Mouse (Mus musculus) MEL (cell line): ENCODE measurements around the gene Camk1d. TPM values are rescaled to one million over a fixed set of nuclear protein-coding genes. Genes with fewer than 3 reads are reported as not detected.
"Not testable (repeated sequence)": the region's sequence is repeated elsewhere in the genome, so short reads cannot be mapped to it uniquely, and the experiment has no call there.

Source experiments
- DNase-seq: peaks from one replicate; pipeline ENCODE4 v3.0.0; 2011; ENCODE audit warnings: low read depth, low spot score
- H3K27ac ChIP-seq: 2 replicates; pipeline ENCODE4 v1.5.1; 2012; ENCODE audit warnings: low read depth, mild to moderate bottlenecking, control low read depth, low read length, moderate library complexity; ENCODE audit not compliant: control insufficient read depth
- H3K27me3 ChIP-seq, 2 experiments: fragments of 150-350 bp in 1 of 2; sonication (generic) in 1 of 2; 2 replicates each; pipeline ENCODE4 v1.6.1; 2012; ENCODE audit warnings: low read length in 2 of 2, mild to moderate bottlenecking in 2 of 2, improper control_type of control experiment in 1 of 2, moderate library complexity in 1 of 2; ENCODE audit not compliant: insufficient read depth in 2 of 2, control insufficient read depth in 1 of 2
- H3K36me3 ChIP-seq, 2 experiments: 2 replicates each; pipeline ENCODE4 v1.6.1; 2012 to 2014; ENCODE audit warnings: low read length in 2 of 2, improper control_type of control experiment in 1 of 2, inconsistent platforms in 1 of 2, mild to moderate bottlenecking in 1 of 2; ENCODE audit not compliant: insufficient read depth in 2 of 2, control insufficient read depth in 1 of 2
- H3K4me1 ChIP-seq, 2 experiments: fragments of 150-350 bp in 1 of 2; sonication (generic) in 1 of 2; 2 replicates each; pipeline ENCODE4 v1.6.1; 2012; ENCODE audit warnings: low read length in 2 of 2, improper control_type of control experiment in 1 of 2, mild to moderate bottlenecking in 1 of 2; ENCODE audit not compliant: insufficient read depth in 2 of 2, control insufficient read depth in 1 of 2
- H3K4me3 ChIP-seq, 2 experiments: fragments of 150-350 bp in 1 of 2; sonication (generic) in 1 of 2; 2 replicates each; pipeline ENCODE4 v1.5.1; 2012; ENCODE audit warnings: low read depth in 2 of 2, low read length in 2 of 2, mild to moderate bottlenecking in 2 of 2, moderate library complexity in 2 of 2, control low read depth in 1 of 2, improper control_type of control experiment in 1 of 2; ENCODE audit not compliant: control insufficient read depth in 1 of 2, insufficient read depth in 1 of 2
- H3K79me2 ChIP-seq: 2 replicates; pipeline ENCODE4 v1.6.1; 2012; ENCODE audit warnings: mild to moderate bottlenecking, low read length, moderate library complexity; ENCODE audit not compliant: control insufficient read depth, poor library complexity, insufficient read depth
- H3K9ac ChIP-seq: 2 replicates; pipeline ENCODE4 v1.6.1; 2012; ENCODE audit warnings: low read depth, mild to moderate bottlenecking, control low read depth, low read length, moderate library complexity; ENCODE audit not compliant: control insufficient read depth, poor library complexity, severe bottlenecking
- H3K9me3 ChIP-seq: fragments of 150-350 bp; sonication (generic); replicated peaks from 2 replicates; pipeline ENCODE4 v1.6.1; 2012; ENCODE audit warnings: mild to moderate bottlenecking, low read length, improper control_type of control experiment, moderate library complexity; ENCODE audit not compliant: insufficient read depth
- BHLHE40 ChIP-seq: IDR thresholded peaks from 2 replicates; pipeline ENCODE4 v1.6.1; 2012; ENCODE audit warnings: low read depth, mild to moderate bottlenecking, inconsistent platforms, low read length, improper control_type of control experiment, borderline replicate concordance
- CHD1 ChIP-seq: IDR thresholded peaks from 2 replicates; pipeline ENCODE4 v1.6.1; 2012; ENCODE audit warnings: low read depth, mild to moderate bottlenecking, inconsistent platforms, low read length, improper control_type of control experiment
- CTCF ChIP-seq, 3 experiments: IDR thresholded peaks in 2 of 3; conservative IDR thresholded peaks in 1 of 3; 2 replicates each; pipeline ENCODE4 v1.5.1; 2011 to 2012; ENCODE audit warnings: low read length in 3 of 3, low read depth in 2 of 3, mild to moderate bottlenecking in 2 of 3, improper control_type of control experiment in 1 of 3, inconsistent platforms in 1 of 3, mixed read lengths in 1 of 3, moderate library complexity in 1 of 3; ENCODE audit not compliant: control insufficient read depth in 1 of 3, insufficient read depth in 1 of 3, poor library complexity in 1 of 3, severe bottlenecking in 1 of 3
- E2F4 ChIP-seq: IDR thresholded peaks from 2 replicates; pipeline ENCODE4 v1.6.1; 2011; ENCODE audit warnings: low read depth, low read length, improper control_type of control experiment, borderline replicate concordance
- ELF1 ChIP-seq: IDR thresholded peaks from 2 replicates; pipeline ENCODE4 v1.6.1; 2014; ENCODE audit warnings: low read depth, mild to moderate bottlenecking, inconsistent platforms, low read length, improper control_type of control experiment, moderate library complexity
- EP300 ChIP-seq, 2 experiments: IDR thresholded peaks; 2 replicates each; pipeline ENCODE4 v1.6.1; 2011; ENCODE audit warnings: improper control_type of control experiment in 2 of 2, low read length in 2 of 2, low read depth in 1 of 2, mild to moderate bottlenecking in 1 of 2
- ETS1 ChIP-seq: IDR thresholded peaks from 2 replicates; pipeline ENCODE4 v1.6.1; 2012; ENCODE audit warnings: low read depth, mild to moderate bottlenecking, inconsistent platforms, low read length, improper control_type of control experiment, moderate library complexity
- GABPA ChIP-seq: IDR thresholded peaks from 2 replicates; pipeline ENCODE4 v1.6.1; 2012; ENCODE audit warnings: low read depth, mild to moderate bottlenecking, inconsistent platforms, low read length, improper control_type of control experiment, moderate library complexity
- HCFC1 ChIP-seq: IDR thresholded peaks from 2 replicates; pipeline ENCODE4 v1.6.1; 2012; ENCODE audit warnings: low read depth, mild to moderate bottlenecking, inconsistent platforms, low read length, improper control_type of control experiment, moderate library complexity
- MAX ChIP-seq: IDR thresholded peaks from 2 replicates; pipeline ENCODE4 v1.6.1; 2011; ENCODE audit warnings: low read length, improper control_type of control experiment
- MAZ ChIP-seq: IDR thresholded peaks from 2 replicates; pipeline ENCODE4 v1.6.1; 2012; ENCODE audit warnings: low read depth, mild to moderate bottlenecking, inconsistent platforms, low read length, improper control_type of control experiment
- MEF2A ChIP-seq: IDR thresholded peaks from 2 replicates; pipeline ENCODE4 v1.6.1; 2014; ENCODE audit warnings: low read depth, mild to moderate bottlenecking, inconsistent platforms, low read length, improper control_type of control experiment; ENCODE audit not compliant: poor library complexity, insufficient replicate concordance, severe bottlenecking; ENCODE audit errors: extremely low read depth
- NRF1 ChIP-seq: IDR thresholded peaks from 2 replicates; pipeline ENCODE4 v1.6.1; 2014; ENCODE audit warnings: low read depth, mild to moderate bottlenecking, inconsistent platforms, low read length, improper control_type of control experiment, moderate library complexity; ENCODE audit not compliant: poor library complexity, insufficient read depth, severe bottlenecking
- RCOR1 ChIP-seq: IDR thresholded peaks from 2 replicates; pipeline ENCODE4 v1.6.1; 2012; ENCODE audit warnings: low read depth, mild to moderate bottlenecking, inconsistent platforms, low read length, improper control_type of control experiment
- SIN3A ChIP-seq: IDR thresholded peaks from 2 replicates; pipeline ENCODE4 v1.6.1; 2012; ENCODE audit warnings: low read length, improper control_type of control experiment, inconsistent platforms
- TBP ChIP-seq: IDR thresholded peaks from 2 replicates; pipeline ENCODE4 v1.8.0; 2011; ENCODE audit warnings: low read depth, low read length, improper control_type of control experiment
- USF1 ChIP-seq: IDR thresholded peaks from 2 replicates; pipeline ENCODE4 v1.6.1; 2014; ENCODE audit warnings: low read depth, mild to moderate bottlenecking, inconsistent platforms, low read length, improper control_type of control experiment, moderate library complexity
- USF2 ChIP-seq, 2 experiments: IDR thresholded peaks; 2 replicates each; pipeline ENCODE4 v1.6.1; 2011 to 2012; ENCODE audit warnings: improper control_type of control experiment in 2 of 2, low read length in 2 of 2, borderline replicate concordance in 1 of 2, inconsistent platforms in 1 of 2, low read depth in 1 of 2, mild to moderate bottlenecking in 1 of 2; ENCODE audit not compliant: insufficient read depth in 1 of 2
- ZNF384 ChIP-seq: IDR thresholded peaks from 2 replicates; pipeline ENCODE4 v1.6.1; 2012; ENCODE audit warnings: low read depth, mild to moderate bottlenecking, inconsistent platforms, low read length, improper control_type of control experiment
- polyA plus RNA-seq, 2 experiments: library from polyadenylated mRNA; stranded (reverse) in 1 of 2; unstranded in 1 of 2; fragments of >175 nt in 1 of 2; fragments of >200 nt in 1 of 2; gene quantifications; 2 replicates each; pipeline versions ENCODE4 v1.2.1 to v1.2.4; 2012; ENCODE audit warnings: low replicate concordance in 2 of 2, low read depth in 1 of 2; ENCODE audit not compliant: insufficient read length in 2 of 2, insufficient read depth in 1 of 2, missing spikeins in 1 of 2
- total RNA-seq: library from RNA; depleted of rRNA; stranded (reverse); fragments of 300-350 nt; gene quantifications from 2 replicates; pipeline ENCODE4 v1.2.3, GENCODE M21; 2012

Camk1d gene
- total and polyA plus RNA-seq, 3 experiments, result 2.9 to 4.4 TPM; not detected in 1

DNA sequence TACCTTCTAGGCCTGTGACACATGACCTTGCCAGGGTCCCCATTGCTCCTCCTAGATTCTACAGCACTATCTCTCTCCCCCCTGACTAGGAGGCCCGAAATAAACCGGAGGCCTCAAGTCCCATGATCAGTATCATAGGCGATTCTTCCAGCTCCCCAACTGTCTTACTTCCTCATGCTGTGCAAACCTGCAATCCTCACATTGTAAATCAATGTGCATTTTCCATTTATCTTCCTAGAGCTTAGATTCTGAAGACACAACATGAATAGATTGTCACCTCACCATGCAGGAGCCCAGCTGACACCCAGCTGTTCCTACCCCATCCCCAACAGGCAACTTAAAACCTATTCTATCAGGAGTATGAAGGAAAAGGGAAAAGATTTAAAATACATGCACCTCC lies 108.5 kb downstream of the Camk1d start:
- Histone ChIP-seq H3K79me2 (no peaks in the 10 kb centered on the region), H3K9me3 (no peaks in the 10 kb centered on the region), H3K4me3 (no peak overlapping the region), H3K27ac (no peak overlapping the region), H3K9ac (no peak overlapping the region), H3K36me3 (peaks cover 0 to 17% of the 10 kb centered on the region in 2 experiments; a peak in 2 of 4 replicates), H3K4me1 (peaks cover 6 to 27% of the 10 kb centered on the region in 2 experiments), H3K27me3 (no peaks in the 10 kb centered on the region)
- 0 out of 2 replicates have a peak, but pooled peaks have one; percentile 33 for TF ChIP-seq MAX
- TF ChIP-seq MEF2A, result no peak
- peak; percentile 20 to 49; a peak in 2 of 4 replicates for TF ChIP-seq EP300 (IDR thresholded peaks at IDR 0.05; ENCODE audit: low read depth in 1 of 2, low read length in 2 of 2)
- peak; percentile 68 for TF ChIP-seq RCOR1
- TF ChIP-seq CHD1, result no peak
- no peak for TF ChIP-seq GABPA
- no peak for TF ChIP-seq SIN3A
- peak; percentile 51; the same call in 1 of the 2 replicates for TF ChIP-seq ETS1
- TF ChIP-seq USF1, result peak; percentile 27; the same call in 1 of the 2 replicates
- peak; percentile 64 for DNase-seq

DNA sequence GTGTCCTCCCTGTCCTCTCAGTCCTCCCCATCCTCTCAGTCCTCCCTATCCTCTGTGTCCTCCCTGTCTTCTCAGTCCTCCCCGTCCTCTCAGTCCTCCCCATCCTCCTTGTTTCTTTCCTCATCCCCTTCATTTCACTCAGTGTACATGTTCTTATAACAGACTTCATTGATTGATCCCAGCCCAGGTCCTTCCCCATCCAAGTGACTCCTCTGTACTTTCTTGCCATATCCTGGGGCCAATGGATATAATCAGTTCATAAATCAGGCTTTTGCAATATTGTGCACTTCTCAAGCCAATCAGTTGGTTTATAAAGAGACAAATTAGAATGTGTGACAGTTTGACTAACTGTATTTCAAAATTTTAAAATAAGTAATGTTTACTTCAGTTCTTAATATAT lies 112.3 kb downstream of the Camk1d start:
- TF ChIP-seq ELF1 (no peak), CHD1 (no peak), EP300 (IDR thresholded peaks at IDR 0.05; ENCODE audit: low read depth in 1 of 2, low read length in 2 of 2) (no peak), USF1 (no peak), TBP (no peak), CTCF (IDR thresholded peaks at IDR 0.05 in 2 of 3, conservative IDR thresholded peaks at IDR 0.05 in 1 of 3; ENCODE audit: control insufficient read depth in 1 of 3, insufficient read depth in 1 of 3, low read depth in 2 of 3, low read length in 3 of 3, poor library complexity in 1 of 3, severe bottlenecking in 1 of 3) (no peak), MAZ (no peak), ZNF384 (no peak), BHLHE40 (no peak), USF2 (IDR thresholded peaks at IDR 0.05; ENCODE audit: borderline replicate concordance in 1 of 2, insufficient read depth in 1 of 2, low read depth in 1 of 2, low read length in 2 of 2) (no peak), NRF1 (no peak), HCFC1 (no peak), ETS1 (no peak), MEF2A (no peak), E2F4 (no peak)
- no peaks in the 10 kb centered on the region for H3K9me3 ChIP-seq
- H3K9ac ChIP-seq, result no peak overlapping the region
- no peaks in the 10 kb centered on the region for H3K27me3 ChIP-seq
- no peaks in the 10 kb centered on the region for H3K79me2 ChIP-seq
- no peak overlapping the region for H3K4me3 ChIP-seq
- H3K27ac ChIP-seq, result no peak overlapping the region
- H3K4me1 ChIP-seq, result peaks cover 3 to 29% of the 10 kb centered on the region in 2 experiments
- DNase-seq, result no peak
- peaks cover 0 to 17% of the 10 kb centered on the region in 2 experiments; a peak in 2 of 4 replicates for H3K36me3 ChIP-seq

DNA sequence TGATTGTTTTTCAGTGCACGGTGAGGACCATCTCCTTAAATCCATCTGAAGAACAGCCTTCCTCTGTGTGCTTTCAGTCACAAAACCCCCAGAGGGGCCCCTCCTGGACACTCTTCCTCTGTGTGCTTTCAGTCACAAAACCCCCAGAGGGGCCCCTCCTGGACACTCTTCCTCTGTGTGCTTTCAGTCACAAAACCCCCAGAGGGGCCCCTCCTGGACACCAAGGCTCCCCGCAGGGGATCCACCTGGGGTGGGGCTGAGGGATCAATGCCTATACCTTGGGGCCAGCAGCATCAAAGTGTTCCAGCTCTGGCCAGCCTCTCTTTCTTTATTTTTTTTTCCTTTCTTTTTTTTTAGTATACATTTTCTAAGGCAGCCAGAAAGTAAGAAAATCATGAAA lies 113.1 kb downstream of the Camk1d start:
- not testable (repeated sequence) for H3K79me2 ChIP-seq, H3K9me3 ChIP-seq, H3K27ac ChIP-seq, H3K4me3 ChIP-seq, DNase-seq, H3K9ac ChIP-seq, H3K27me3 ChIP-seq
- H3K4me1 ChIP-seq, result peaks cover 3 to 24% of the 10 kb centered on the region in 2 experiments
- peaks cover 0 to 17% of the 10 kb centered on the region in 2 experiments; a peak in 2 of 4 replicates for H3K36me3 ChIP-seq
